In genomic region chr13:4281471-4282412, GRCm38 (mm10) we compare ENCODE assay signal across 7 mouse cellular contexts. TPM values are rescaled to one million over a fixed set of nuclear protein-coding genes. Genes with fewer than 3 reads are reported as not detected.
A peak's percentile ranks its signal among the peaks of the same experiment; 100 is the strongest.
DNase-seq lines count a peak whose midpoint lies in the region; ATAC-seq and TF ChIP-seq lines count a peak whose summit lies in the region.

No protein-coding gene starts in this region.

- TF ChIP-seq POLR2A in brain, embryonic 14.5 days (IDR thresholded peaks at IDR 0.05; ENCODE audit: borderline replicate concordance, extremely low read depth, insufficient read depth, insufficient read length, poor library complexity, severe bottlenecking), result no peak

- peak; percentile 5 for DNase-seq in thymus, postnatal 25 days
- no peak for DNase-seq in thymus, adult 18-20 months
- DNase-seq in brain, embryonic 14.5 days (ENCODE audit: low read depth), result peak; percentile 67
- DNase-seq in heart, postnatal 0 days (ENCODE audit: low spot score), result peak; percentile 58
- DNase-seq in layer of hippocampus, adult 11-12 months (ENCODE audit: low spot score), result peak; percentile 38
- peak; percentile 15 for DNase-seq in midbrain, embryonic 10.5 days (ENCODE audit: low spot score)
- no peak for DNase-seq in gastrocnemius, adult 18-20 months (ENCODE audit: low spot score)

- no peaks in the 10 kb centered on the region for H3K9me3 ChIP-seq in heart, postnatal 0 days (replicated peaks; ENCODE audit: control insufficient read depth, low read length)
- no peaks in the 10 kb centered on the region for H3K9me3 ChIP-seq in midbrain, embryonic 10.5 days (replicated peaks)

- no peaks in the 10 kb centered on the region for H3K27me3 ChIP-seq in heart, postnatal 0 days (ENCODE audit: control insufficient read depth, insufficient read depth, low read length)
- H3K27me3 ChIP-seq in midbrain, embryonic 10.5 days (ENCODE audit: low read depth, poor library complexity, severe bottlenecking), result no peaks in the 10 kb centered on the region

- TF ChIP-seq CTCF in brain, embryonic 14.5 days (IDR thresholded peaks at IDR 0.05; ENCODE audit: borderline replicate concordance, extremely low read depth, insufficient read depth, insufficient read length), result peak; percentile 54; the same call in 1 of the 2 replicates
- TF ChIP-seq CTCF in heart, postnatal 0 days (IDR thresholded peaks at IDR 0.05; ENCODE audit: low read depth), result peak; percentile 72

- H3K27ac ChIP-seq in heart, postnatal 0 days (ENCODE audit: low read depth), result no peak overlapping the region
- H3K27ac ChIP-seq in midbrain, embryonic 10.5 days (replicated peaks), result no peak overlapping the region

- no peak overlapping the region for H3K9ac ChIP-seq in heart, postnatal 0 days (replicated peaks; ENCODE audit: low read depth, low read length)

- ATAC-seq in heart, postnatal 0 days (ENCODE audit: insufficient read depth, low read depth), result no peak

- no peak overlapping the region for H3K4me2 ChIP-seq in heart, postnatal 0 days (ENCODE audit: low read depth, low read length)

- H3K4me3 ChIP-seq in heart, postnatal 0 days (ENCODE audit: low read depth, low read length), result no peak overlapping the region
- H3K4me3 ChIP-seq in midbrain, embryonic 10.5 days, result no peak overlapping the region

- no peak for TF ChIP-seq EP300 in heart, postnatal 0 days (IDR thresholded peaks at IDR 0.05; ENCODE audit: low read depth)

- H3K4me1 ChIP-seq in heart, postnatal 0 days (ENCODE audit: control insufficient read depth, insufficient read depth), result no peaks in the 10 kb centered on the region
- H3K4me1 ChIP-seq in midbrain, embryonic 10.5 days, result no peaks in the 10 kb centered on the region

- H3K36me3 ChIP-seq in heart, postnatal 0 days (replicated peaks; ENCODE audit: control insufficient read depth, insufficient read depth, low read length), result no peaks in the 10 kb centered on the region
- H3K36me3 ChIP-seq in midbrain, embryonic 10.5 days, result no peaks in the 10 kb centered on the region

- 27% methylated on average over 7 of the region's 7 CpGs for WGBS in heart, postnatal 0 days
- 50% methylated on average over 7 of the region's 7 CpGs for whole genome bisulfite sequencing in midbrain, embryonic 10.5 days

RNA-seq across cellular contexts. Expression of gene Akr1c12, which starts 2.5 kb away (rescaled TPM):
- polyA plus RNA-seq in brain, embryonic 14.5 days (2012; rRNA removed), result 0.09 and 0.10 TPM in 2 replicates
- total RNA-seq in heart, postnatal 0 days (2014; rRNA removed; ENCODE audit: low replicate concordance), result not detected in 2 replicates
- 0.43 and 0.49 TPM in 2 replicates for polyA plus RNA-seq in heart, postnatal 0 days (2015; fragmentation: Nextera tagmentation; extraction: Ambion mirVana)
- polyA plus RNA-seq in midbrain, embryonic 10.5 days (2016; fragmentation: Nextera tagmentation; extraction: Ambion mirVana), result 0.25 and 0.35 TPM in 2 replicates
- not detected for total RNA-seq in gastrocnemius, adult 18-20 months (2021)

RNA-seq across cellular contexts. Expression of gene Akr1c19, which starts 53.2 kb away (rescaled TPM):
- polyA plus RNA-seq in brain, embryonic 14.5 days (2012; rRNA removed), result 2.6 TPM in 2 replicates
- total RNA-seq in heart, postnatal 0 days (2014; rRNA removed; ENCODE audit: low replicate concordance), result 0.04 and 1.6 TPM in 2 replicates
- 1.3 and 1.4 TPM in 2 replicates for polyA plus RNA-seq in heart, postnatal 0 days (2015; fragmentation: Nextera tagmentation; extraction: Ambion mirVana)
- polyA plus RNA-seq in midbrain, embryonic 10.5 days (2016; fragmentation: Nextera tagmentation; extraction: Ambion mirVana), result 0.31 and 0.54 TPM in 2 replicates
- under 1 TPM in 1 of 2 experiments, not detected in 1; 0.66 TPM for total RNA-seq in gastrocnemius, adult 18-20 months (2021)

Comparison
In these comparisons a context has a peak if more than half of its experiments do, and no peak if none do; other contexts are left out.
1. DNase-seq: peak in thymus, postnatal 25 days (single experiment), brain, embryonic 14.5 days (single experiment), heart, postnatal 0 days (single experiment), layer of hippocampus, adult 11-12 months (single experiment) and midbrain, embryonic 10.5 days (single experiment); none in thymus, adult 18-20 months (0 of 2) and gastrocnemius, adult 18-20 months (single experiment).